Mouse (Mus musculus): ENCODE results near the gene Gm10553. TPM values are rescaled to one million over a fixed set of nuclear protein-coding genes. Genes with fewer than 3 reads are reported as not detected.

The Gm10553 gene
- not detected in 2 replicates for polyA plus RNA-seq (2012; ENCODE audit: low replicate concordance)

GRCm38 (mm10) chr1:85099864-85100263 is at the start of gene Gm10553:
Gm10553 (plus strand) TSS chr1:85100164.

DNA sequence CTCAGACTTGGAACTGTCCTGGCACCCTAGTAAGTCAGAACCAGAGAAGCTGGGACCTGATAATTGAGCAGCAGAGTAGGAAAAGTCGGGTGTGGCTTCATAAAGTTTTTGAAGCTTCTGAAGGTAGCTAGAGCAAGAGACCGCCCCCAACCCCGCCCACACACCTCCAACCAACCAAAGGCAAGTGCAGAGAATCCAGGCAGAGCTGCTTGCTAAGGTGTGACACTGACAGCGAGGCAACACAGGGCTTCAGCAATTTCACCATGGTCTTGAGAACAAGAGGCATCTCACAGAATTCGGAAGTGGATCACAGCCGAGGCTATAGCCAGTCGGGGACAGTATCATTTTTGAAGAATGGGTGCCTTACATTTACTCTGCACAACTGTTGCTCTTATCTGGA is 9.8 kb downstream of the Gm10553 start, which contains the start of gene A530032D15Rik:
Gene A530032D15Rik, minus strand, starts transcription at position 101 of the 400 bp plus-strand sequence.

Other genes with a start within 250 kb of the Gm10553 start
- 0.07 TPM in 1 of 2 replicates, not detected in the other for gene Slc16a14, start 165.0 kb upstream of the Gm10553 start, polyA plus RNA-seq (2012; ENCODE audit: low replicate concordance)
- gene A530032D15Rik, start 9.7 kb downstream of the Gm10553 start, polyA plus RNA-seq (2012; ENCODE audit: low replicate concordance), result 0.18 and 0.26 TPM in 2 replicates
- gene C130026I21Rik, start 170.4 kb downstream of the Gm10553 start, polyA plus RNA-seq (2012; ENCODE audit: low replicate concordance), result 0.39 and 0.66 TPM in 2 replicates

All from leukemia stem cell, adult 10-12 weeks (primary cell).